Mouse (Mus musculus): ENCODE measurements at regions not wholly inside any gene's neighbourhood (a gene's known extent, or its start where the extent isn't known, plus 50 kb on each side); places are given as distances from the start of the nearest gene placed in this dataset.

GRCm38 (mm10) chr10:29640249-29640648 is 104.6 kb upstream of the Rspo3 start:
- no peak for DNase-seq (ENCODE audit: low read depth, low spot score)

- no peak for DNase-seq (ENCODE audit: low read depth, low spot score)
Measured at GRCm38 (mm10) chr10:29635828-29636227, 100.2 kb upstream of the Rspo3 start.

GRCm38 (mm10) chr10:29595455-29595854 is 59.8 kb upstream of the Rspo3 start:
- DNase-seq (ENCODE audit: low read depth, low spot score), result no peak

GRCm38 (mm10) chr10:29594969-29595368 is 59.3 kb upstream of the Rspo3 start:
- no peak for DNase-seq (ENCODE audit: low read depth, low spot score)

- DNase-seq (ENCODE audit: low read depth, low spot score), result no peak
Measured at GRCm38 (mm10) chr10:29592906-29593305, 57.2 kb upstream of the Rspo3 start.

GRCm38 (mm10) chr10:29590187-29590586 is 54.5 kb upstream of the Rspo3 start:
- no peak for DNase-seq (ENCODE audit: low read depth, low spot score)

GRCm38 (mm10) chr10:29589739-29590138 is 54.1 kb upstream of the Rspo3 start:
- no peak for DNase-seq (ENCODE audit: low read depth, low spot score)

All from c-Kit-negative CD71-positive TER-119-positive erythroid progenitor cells, embryonic 14.5 days (primary cell).